Mouse (Mus musculus) left cerebral cortex, postnatal 10 days (tissue): ENCODE data around the gene Slc4a10. TPM values are rescaled to one million over a fixed set of nuclear protein-coding genes. Genes with fewer than 3 reads are reported as not detected.

Source experiments
- total RNA-seq, 2 experiments: library from RNA; stranded (reverse); gene quantifications; 2 replicates each; pipeline ENCODE4 v1.2.3; 2021

The Slc4a10 gene
- total RNA-seq, 2 experiments from 2014 or later = 142 to 153 TPM

Other genes starting within 250 kb of the Slc4a10 start
- 10 to 100 TPM; 97.9 to 99.5 TPM for gene Tbr1, start 243.5 kb upstream of the Slc4a10 start, total RNA-seq